Mouse (Mus musculus): ENCODE results near the gene Tmbim7. TPM values are rescaled to one million over a fixed set of nuclear protein-coding genes. Genes with fewer than 3 reads are reported as not detected.

The Tmbim7 gene
- not detected in 2 replicates for polyA plus RNA-seq (2015; fragmentation: Nextera tagmentation; extraction: Ambion mirVana)

GRCm38 (mm10) chr5:3650881-3651280 lies at the start of gene Tmbim7:
Gene Tmbim7, plus strand, starts transcription at chr5:3651181.

GRCm38 (mm10) chr5:3657085-3657484 lies 6.1 kb downstream of the Tmbim7 start, which contains the start of gene Gatad1:
Gene Gatad1, minus strand, starts transcription at chr5:3657185.

Small RNAs within 50 kb of the gene (microRNA-seq; reads per million reads assigned to microRNA genes)
- gene Gm22926 (not detected), gene Gm26238 (not detected)

Other genes starting within 250 kb of the Tmbim7 start
- gene Fam133b, start 107.3 kb upstream of the Tmbim7 start, polyA plus RNA-seq (2015; fragmentation: Nextera tagmentation; extraction: Ambion mirVana) = 21.6 and 23.5 TPM in 2 replicates
- gene 1700109H08Rik, start 79.6 kb upstream of the Tmbim7 start, polyA plus RNA-seq (2015; fragmentation: Nextera tagmentation; extraction: Ambion mirVana) = 1.7 and 2.1 TPM in 2 replicates
- 18.1 and 20.9 TPM in 2 replicates for gene Pex1, start 55.1 kb upstream of the Tmbim7 start, polyA plus RNA-seq (2015; fragmentation: Nextera tagmentation; extraction: Ambion mirVana)
- gene Rbm48, start 54.6 kb upstream of the Tmbim7 start, polyA plus RNA-seq (2015; fragmentation: Nextera tagmentation; extraction: Ambion mirVana) = 11.8 and 12.4 TPM in 2 replicates
- 82.0 and 90.8 TPM in 2 replicates for gene Gatad1, start 6.0 kb downstream of the Tmbim7 start, polyA plus RNA-seq (2015; fragmentation: Nextera tagmentation; extraction: Ambion mirVana)
- 18.1 and 19.5 TPM in 2 replicates for gene Ankib1, start 151.7 kb downstream of the Tmbim7 start, polyA plus RNA-seq (2015; fragmentation: Nextera tagmentation; extraction: Ambion mirVana)
- gene Krit1, start 152.0 kb downstream of the Tmbim7 start, polyA plus RNA-seq (2015; fragmentation: Nextera tagmentation; extraction: Ambion mirVana) = 30.6 and 32.2 TPM in 2 replicates
- 0.05 and 0.08 TPM in 2 replicates for gene Lrrd1, start 194.0 kb downstream of the Tmbim7 start, polyA plus RNA-seq (2015; fragmentation: Nextera tagmentation; extraction: Ambion mirVana)
- 4.0 and 4.5 TPM in 2 replicates for gene Mterf1a, start 242.8 kb downstream of the Tmbim7 start, polyA plus RNA-seq (2015; fragmentation: Nextera tagmentation; extraction: Ambion mirVana)